Mouse (Mus musculus): Measurements from ENCODE around the gene Trim15. TPM values are rescaled to one million over a fixed set of nuclear protein-coding genes. Genes with fewer than 3 reads are reported as not detected.

The Trim15 gene
- total RNA-seq (2012; rRNA removed): not detected in 2 replicates
- polyA plus RNA-seq (2012; ENCODE audit: insufficient read depth in 1 of 2, insufficient read length in 2 of 2, low read depth in 1 of 2, low replicate concordance in 2 of 2, missing spikeins in 1 of 2): under 1 TPM in 1 of 2 experiments, not detected in 1; 0.07 TPM

DNA sequence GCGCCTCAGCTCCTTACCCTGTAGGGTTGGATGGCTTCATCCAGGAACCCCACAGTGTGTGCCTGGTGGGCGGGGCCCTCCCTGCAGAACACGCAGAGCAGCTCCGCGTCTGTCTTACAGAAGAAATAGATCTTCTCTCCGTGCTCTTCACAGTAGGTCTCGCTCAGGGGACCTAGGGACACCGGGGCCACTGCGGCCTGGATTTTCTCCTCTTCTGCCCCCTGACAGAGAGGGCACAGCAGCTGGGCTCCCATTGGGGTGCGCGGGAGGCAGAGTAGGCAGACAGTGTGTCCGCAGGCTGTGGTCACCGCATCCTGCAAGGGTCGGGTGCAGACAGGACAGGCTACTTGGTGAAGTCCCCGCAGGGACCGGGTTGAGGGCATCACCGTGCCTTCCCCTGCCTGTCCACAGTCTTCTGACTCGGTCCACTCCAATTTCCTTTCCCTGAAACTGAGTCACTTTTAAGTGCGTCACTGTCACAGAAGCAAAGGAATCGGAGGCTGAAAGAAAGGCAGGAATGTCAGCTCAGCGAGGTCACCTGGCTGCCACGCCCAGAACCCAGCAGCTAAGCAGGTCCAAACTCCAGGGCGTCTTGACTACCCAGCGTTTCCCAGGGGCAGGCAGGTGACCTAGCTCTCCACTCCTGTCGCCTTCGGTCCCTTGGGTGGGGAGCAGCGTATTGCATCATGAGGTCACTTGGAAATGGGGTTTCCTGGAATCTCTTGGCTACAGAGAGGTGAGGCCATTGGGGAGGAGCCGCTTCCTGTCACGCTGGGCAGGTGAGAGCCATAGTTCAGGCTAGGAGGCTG, at the start of gene Trim15:
Trim15 (minus strand) TSS at position 492 of the 809 bp plus-strand sequence.
- no peaks in the 10 kb centered on the region for H3K9me3 ChIP-seq (replicated peaks; ENCODE audit: insufficient read depth, low read length)
- TF ChIP-seq TCF12 (IDR thresholded peaks at IDR 0.05; ENCODE audit: low read depth, low read length) (no peak), ZNF384 (IDR thresholded peaks at IDR 0.05; ENCODE audit: low read depth, low read length) (no peak), ETS1 (IDR thresholded peaks at IDR 0.05; ENCODE audit: low read depth, low read length) (no peak), SMC3 (IDR thresholded peaks at IDR 0.05; ENCODE audit: low read depth, low read length) (no peak), MYB (IDR thresholded peaks at IDR 0.05; ENCODE audit: low read depth, low read length) (no peak), TBP (IDR thresholded peaks at IDR 0.05; ENCODE audit: low read depth, low read length) (no peak), BHLHE40 (IDR thresholded peaks at IDR 0.05; ENCODE audit: borderline replicate concordance, low read depth, low read length) (no peak), MAZ (IDR thresholded peaks at IDR 0.05; ENCODE audit: low read depth, low read length) (no peak)
- H3K4me3 ChIP-seq (ENCODE audit: control insufficient read depth in 1 of 2, insufficient read depth in 1 of 2, low read depth in 2 of 2, low read length in 2 of 2): no peak within 1 kb of the TSS
- H3K79me2 ChIP-seq (ENCODE audit: control insufficient read depth, insufficient read depth, low read length, poor library complexity): peaks cover 7% of the 10 kb centered on the region
- H3K27ac ChIP-seq (ENCODE audit: control insufficient read depth, low read depth, low read length): no peak within 1 kb of the TSS
- peaks cover 0 to 4% of the 10 kb centered on the region in 2 experiments; a peak in 2 of 4 replicates for H3K36me3 ChIP-seq (ENCODE audit: control insufficient read depth in 1 of 2, insufficient read depth in 2 of 2, low read length in 2 of 2)
- peaks cover 0 to 4% of the 10 kb centered on the region in 2 experiments; a peak in 2 of 4 replicates for H3K4me1 ChIP-seq (ENCODE audit: control insufficient read depth in 1 of 2, insufficient read depth in 2 of 2, low read length in 2 of 2)
- DNase-seq (ENCODE audit: low read depth, low spot score): no peak
- no peak within 1 kb of the TSS for H3K9ac ChIP-seq (ENCODE audit: control insufficient read depth, low read depth, low read length, poor library complexity, severe bottlenecking)
- H3K27me3 ChIP-seq (ENCODE audit: control insufficient read depth in 1 of 2, insufficient read depth in 2 of 2, low read length in 2 of 2): no peaks in the 10 kb centered on the region

- H3K4me3 ChIP-seq (ENCODE audit: control insufficient read depth in 1 of 2, insufficient read depth in 1 of 2, low read depth in 2 of 2, low read length in 2 of 2): no peak overlapping the region
- DNase-seq (ENCODE audit: low read depth, low spot score): peak; percentile 59
- H3K9ac ChIP-seq (ENCODE audit: control insufficient read depth, low read depth, low read length, poor library complexity, severe bottlenecking): no peak overlapping the region
- no peaks in the 10 kb centered on the region for H3K36me3 ChIP-seq (ENCODE audit: control insufficient read depth in 1 of 2, insufficient read depth in 2 of 2, low read length in 2 of 2)
- no peak for TF ChIP-seq MAX (IDR thresholded peaks at IDR 0.05; ENCODE audit: low read length)
- no peak for TF ChIP-seq BHLHE40 (IDR thresholded peaks at IDR 0.05; ENCODE audit: borderline replicate concordance, low read depth, low read length)
- no peak for TF ChIP-seq MAZ (IDR thresholded peaks at IDR 0.05; ENCODE audit: low read depth, low read length)
- peak; percentile 49 for TF ChIP-seq ZC3H11A (IDR thresholded peaks at IDR 0.05; ENCODE audit: low read depth, low read length)
- no peak for TF ChIP-seq ELF1 (IDR thresholded peaks at IDR 0.05; ENCODE audit: low read depth, low read length)
- TF ChIP-seq USF1 (IDR thresholded peaks at IDR 0.05; ENCODE audit: low read depth, low read length): no peak
- TF ChIP-seq ETS1 (IDR thresholded peaks at IDR 0.05; ENCODE audit: low read depth, low read length): no peak
- TF ChIP-seq KAT2A (conservative IDR thresholded peaks at IDR 0.05; ENCODE audit: low read depth, low read length): no peak
- no peak for TF ChIP-seq HCFC1 (IDR thresholded peaks at IDR 0.05; ENCODE audit: low read depth, low read length)
- TF ChIP-seq CHD1 (IDR thresholded peaks at IDR 0.05; ENCODE audit: low read depth, low read length): no peak
- TF ChIP-seq CTCF (IDR thresholded peaks at IDR 0.05 in 2 of 3, conservative IDR thresholded peaks at IDR 0.05 in 1 of 3; ENCODE audit: control insufficient read depth in 1 of 3, insufficient read depth in 1 of 3, low read depth in 2 of 3, low read length in 3 of 3, poor library complexity in 1 of 3, severe bottlenecking in 1 of 3): peak; percentile 59 to 73 (median 69)
- TF ChIP-seq RAD21 (IDR thresholded peaks at IDR 0.05; ENCODE audit: low read depth, low read length): peak; percentile 58
- no peak for TF ChIP-seq NELFE (IDR thresholded peaks at IDR 0.05; ENCODE audit: low read depth, low read length)
- 0 out of 2 replicates have a peak, but pooled peaks have one; percentile 18 for TF ChIP-seq JUND (IDR thresholded peaks at IDR 0.05; ENCODE audit: low read depth, low read length)
- TF ChIP-seq TBP (IDR thresholded peaks at IDR 0.05; ENCODE audit: low read depth, low read length): no peak
- TF ChIP-seq NRF1 (IDR thresholded peaks at IDR 0.05; ENCODE audit: insufficient read depth, low read depth, low read length, poor library complexity, severe bottlenecking): no peak
- TF ChIP-seq ZKSCAN1 (IDR thresholded peaks at IDR 0.05; ENCODE audit: low read depth, low read length): no peak
- TF ChIP-seq MYC (IDR thresholded peaks at IDR 0.05; ENCODE audit: low read depth, low read length): no peak
- no peak for TF ChIP-seq GABPA (IDR thresholded peaks at IDR 0.05; ENCODE audit: low read depth, low read length)
- TF ChIP-seq SIN3A (IDR thresholded peaks at IDR 0.05; ENCODE audit: low read length): no peak
- no peak for TF ChIP-seq RCOR1 (IDR thresholded peaks at IDR 0.05; ENCODE audit: low read depth, low read length)
- peak; percentile 64 for TF ChIP-seq SMC3 (IDR thresholded peaks at IDR 0.05; ENCODE audit: low read depth, low read length)
- no peak overlapping the region for H3K27ac ChIP-seq (ENCODE audit: control insufficient read depth, low read depth, low read length)
- no peaks in the 10 kb centered on the region for H3K9me3 ChIP-seq (replicated peaks; ENCODE audit: insufficient read depth, low read length)
- no peaks in the 10 kb centered on the region for H3K4me1 ChIP-seq (ENCODE audit: control insufficient read depth in 1 of 2, insufficient read depth in 2 of 2, low read length in 2 of 2)
- H3K79me2 ChIP-seq (ENCODE audit: control insufficient read depth, insufficient read depth, low read length, poor library complexity): no peaks in the 10 kb centered on the region
- peaks cover 6 to 7% of the 10 kb centered on the region in 2 experiments for H3K27me3 ChIP-seq (ENCODE audit: control insufficient read depth in 1 of 2, insufficient read depth in 2 of 2, low read length in 2 of 2)
Observed at GRCm38 (mm10) chr17:36915076-36915475, 48.1 kb upstream of the Trim15 start.
